Mouse (Mus musculus) intestine, embryonic 14.5 days (tissue): ENCODE measurements around the gene Dmbt1. TPM values are rescaled to one million over a fixed set of nuclear protein-coding genes. Genes with fewer than 3 reads are reported as not detected.
A peak's percentile ranks its signal among the peaks of the same experiment; 100 is the strongest.
"Not testable (repeated sequence)": the region's sequence is repeated elsewhere in the genome, so short reads cannot be mapped to it uniquely, and the experiment has no call there.

Source experiments
- ATAC-seq: fragments of 200-750 bp; cut with Nextera tagmentation; replicated peaks from 2 replicates; pipeline ENCODE4 v1.8.0; 2017; ENCODE audit warnings: low read depth, moderate number of reproducible peaks, moderate TSS enrichment, moderate library complexity; ENCODE audit not compliant: low FRiP score, low TSS enrichment
- DNase-seq: peaks from one replicate; pipeline ENCODE4 v3.0.0-alpha.2; 2018; ENCODE audit warnings: low spot score
- H3K27ac ChIP-seq: fragments of 300-500 bp; sonication (generic); 2 replicates; pipeline ENCODE4 v1.5.1; 2014; ENCODE audit warnings: low read depth, mild to moderate bottlenecking, control low read depth
- H3K27me3 ChIP-seq: fragments of 300-500 bp; sonication (generic); replicated peaks from 2 replicates; pipeline ENCODE4 v1.6.1; 2014; ENCODE audit warnings: low read length, control low read depth; ENCODE audit not compliant: control insufficient read depth, insufficient read depth
- H3K36me3 ChIP-seq: fragments of 300-500 bp; sonication (generic); 2 replicates; pipeline ENCODE4 v1.6.1; 2014; ENCODE audit warnings: low read length, control low read depth; ENCODE audit not compliant: control insufficient read depth, insufficient read depth
- H3K4me1 ChIP-seq: fragments of 300-500 bp; sonication (generic); replicated peaks from 2 replicates; pipeline ENCODE4 v1.6.1; 2014; ENCODE audit warnings: low read length, control low read depth, mixed read lengths; ENCODE audit not compliant: control insufficient read depth, insufficient read depth
- H3K4me2 ChIP-seq: fragments of 300-500 bp; sonication (generic); 2 replicates; pipeline ENCODE4 v1.6.1; 2014; ENCODE audit warnings: low read length
- H3K4me3 ChIP-seq: fragments of 300-500 bp; sonication (generic); 2 replicates; pipeline ENCODE4 v1.5.1; 2014; ENCODE audit warnings: low read depth, low read length, control low read depth, mixed read lengths
- H3K9ac ChIP-seq: fragments of 300-500 bp; sonication (generic); 2 replicates; pipeline ENCODE4 v1.6.1; 2014; ENCODE audit warnings: mild to moderate bottlenecking, low read length
- H3K9me3 ChIP-seq: fragments of 300-500 bp; sonication (generic); 2 replicates; pipeline ENCODE4 v1.6.1; 2016; ENCODE audit warnings: low read length, control low read depth; ENCODE audit not compliant: control insufficient read depth
- WGBS: fragments of 180-500 bp; shearing (Covaris S2); extraction: QIAGEN DNeasy Blood & Tissue Kit; methylation state at CpG from one replicate; pipeline ENCODE4 v1.1.7; 2014; 5-methylcytosine and 5-hydroxymethylcytosine counted together
- polyA plus RNA-seq: library from polyadenylated mRNA; unstranded; fragments of >200 nt; fragmentation: Nextera tagmentation; extraction: Ambion mirVana; gene quantifications from 2 replicates; pipeline ENCODE4 v1.2.1, GENCODE M21; 2014

The Dmbt1 gene
- polyA plus RNA-seq, 1 experiment from 2014 or later: 78.2 TPM

GRCm38 (mm10) chr7:131062541-131062940 is 30.7 kb downstream of the Dmbt1 start:
- Histone ChIP-seq H3K4me1 (no peaks in the 10 kb centered on the region), H3K27me3 (no peaks in the 10 kb centered on the region), H3K9me3 (no peaks in the 10 kb centered on the region), H3K9ac (no peak overlapping the region), H3K36me3 (no peaks in the 10 kb centered on the region), H3K27ac (no peak overlapping the region), H3K4me3 (no peak overlapping the region), H3K4me2 (no peak overlapping the region)
- 82% methylated on average over 2 of the region's 2 CpGs for WGBS
- DNase-seq: no peak
- no peak for ATAC-seq

GRCm38 (mm10) chr7:131068191-131068590 is 36.3 kb downstream of the Dmbt1 start:
- 3% methylated on average over 1 of the region's 1 CpGs for WGBS
- H3K36me3 ChIP-seq, H3K27ac ChIP-seq, H3K4me1 ChIP-seq, H3K4me2 ChIP-seq, H3K9me3 ChIP-seq, ATAC-seq, H3K27me3 ChIP-seq, DNase-seq, H3K9ac ChIP-seq, H3K4me3 ChIP-seq: not testable (repeated sequence)

- H3K27ac ChIP-seq, H3K27me3 ChIP-seq, H3K9me3 ChIP-seq, H3K9ac ChIP-seq, DNase-seq, H3K4me2 ChIP-seq, H3K4me3 ChIP-seq, H3K4me1 ChIP-seq, H3K36me3 ChIP-seq, ATAC-seq: not testable (repeated sequence)
- 77% methylated on average over 3 of the region's 3 CpGs for WGBS
These were observed 41.6 kb downstream of the Dmbt1 start for GRCm38 (mm10) chr7:131073476-131073875.

DNA sequence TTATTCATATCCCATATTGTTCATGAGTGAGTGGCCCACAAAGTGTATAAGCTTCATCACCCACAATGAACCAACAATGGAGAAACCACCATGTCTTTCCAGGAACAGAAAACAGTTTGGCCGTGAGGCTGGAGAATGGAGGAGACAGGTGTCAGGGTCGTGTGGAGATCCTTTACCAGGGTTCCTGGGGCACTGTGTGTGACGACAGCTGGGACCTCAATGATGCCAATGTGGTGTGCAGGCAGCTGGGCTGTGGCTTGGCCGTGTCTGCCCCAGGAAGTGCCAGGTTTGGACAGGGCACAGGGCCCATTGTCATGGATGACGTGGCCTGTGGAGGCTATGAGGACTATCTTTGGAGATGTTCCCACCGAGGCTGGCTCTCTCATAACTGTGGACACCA is 42.2 kb downstream of the Dmbt1 start:
- H3K4me3 ChIP-seq, ATAC-seq, H3K4me1 ChIP-seq, H3K4me2 ChIP-seq, DNase-seq, H3K36me3 ChIP-seq, H3K9ac ChIP-seq, H3K27me3 ChIP-seq, H3K27ac ChIP-seq, H3K9me3 ChIP-seq: not testable (repeated sequence)
- 85% methylated on average over 6 of the region's 6 CpGs for WGBS

DNA sequence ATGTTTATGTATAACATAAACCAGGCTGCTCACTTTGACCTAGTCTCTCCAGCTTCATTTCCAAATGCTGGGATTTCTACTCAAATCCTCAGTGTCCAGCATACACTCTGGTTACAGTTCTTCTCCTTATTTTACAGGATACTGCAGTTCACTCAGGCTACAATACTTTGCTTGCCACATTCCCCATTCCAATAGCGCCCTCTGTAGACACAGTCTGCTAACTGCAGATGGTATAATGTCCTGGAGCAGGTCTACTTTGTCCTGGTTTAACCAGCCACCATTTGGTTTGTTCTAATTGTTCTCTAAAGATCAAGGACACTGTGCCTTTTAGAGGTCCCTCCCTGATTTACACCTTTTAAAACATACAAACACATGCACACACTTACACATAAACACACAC is 44.1 kb downstream of the Dmbt1 start:
- Histone ChIP-seq H3K27ac (no peak overlapping the region), H3K27me3 (no peaks in the 10 kb centered on the region), H3K9ac (no peak overlapping the region), H3K36me3 (no peaks in the 10 kb centered on the region), H3K4me1 (no peaks in the 10 kb centered on the region), H3K4me3 (no peak overlapping the region), H3K9me3 (no peaks in the 10 kb centered on the region), H3K4me2 (no peak overlapping the region)
- WGBS: 0% methylated on average over 1 of the region's 1 CpGs
- ATAC-seq: no peak
- DNase-seq: peak; percentile 63

DNA sequence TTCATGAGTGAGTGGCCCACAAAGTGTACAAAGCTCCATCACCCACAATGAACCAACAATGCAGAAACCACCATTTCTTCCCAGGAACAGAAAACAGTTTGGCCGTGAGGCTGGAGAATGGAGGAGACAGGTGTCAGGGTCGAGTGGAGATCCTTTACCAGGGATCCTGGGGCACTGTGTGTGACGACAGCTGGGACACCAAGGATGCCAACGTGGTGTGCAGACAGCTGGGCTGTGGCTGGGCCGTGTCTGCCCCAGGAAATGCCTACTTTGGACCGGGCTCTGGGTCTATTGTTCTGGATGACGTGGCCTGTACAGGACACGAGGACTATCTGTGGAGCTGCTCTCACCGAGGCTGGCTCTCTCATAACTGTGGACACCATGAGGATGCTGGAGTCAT is 50.5 kb downstream of the Dmbt1 start:
- H3K27ac ChIP-seq, H3K4me1 ChIP-seq, ATAC-seq, H3K4me3 ChIP-seq, H3K9ac ChIP-seq, H3K36me3 ChIP-seq, DNase-seq, H3K9me3 ChIP-seq, H3K27me3 ChIP-seq, H3K4me2 ChIP-seq: not testable (repeated sequence)
- WGBS: 84% methylated on average over 9 of the region's 9 CpGs

DNA sequence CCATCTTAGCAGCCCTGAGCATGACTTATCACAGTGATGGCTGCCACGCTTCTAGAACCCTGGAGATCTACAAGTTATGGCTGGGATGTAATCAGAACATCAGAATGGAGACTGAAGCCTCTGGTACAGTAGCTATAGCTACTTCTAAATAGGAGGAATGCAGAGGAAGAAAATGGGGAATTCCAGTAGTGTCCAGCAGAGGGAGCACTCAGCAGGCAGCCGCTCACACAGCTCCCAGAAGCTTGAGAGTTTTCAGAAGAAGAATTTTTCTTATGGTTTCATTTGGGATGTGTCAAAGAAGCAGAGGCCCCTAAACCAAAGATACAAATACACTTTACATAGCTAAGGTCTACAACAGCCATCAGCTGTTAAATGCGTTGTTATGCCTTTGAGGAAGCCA is 80.6 kb downstream of the Dmbt1 start:
- H3K9me3 ChIP-seq: no peaks in the 10 kb centered on the region
- no peak overlapping the region for H3K9ac ChIP-seq
- no peaks in the 10 kb centered on the region for H3K36me3 ChIP-seq
- no peak overlapping the region for H3K4me3 ChIP-seq
- H3K27me3 ChIP-seq: no peaks in the 10 kb centered on the region
- peak; percentile 79 for DNase-seq
- no peak for ATAC-seq
- H3K4me1 ChIP-seq: no peaks in the 10 kb centered on the region
- no peak overlapping the region for H3K4me2 ChIP-seq
- 24% methylated on average over 3 of the region's 3 CpGs for WGBS
- H3K27ac ChIP-seq: no peak overlapping the region

DNA sequence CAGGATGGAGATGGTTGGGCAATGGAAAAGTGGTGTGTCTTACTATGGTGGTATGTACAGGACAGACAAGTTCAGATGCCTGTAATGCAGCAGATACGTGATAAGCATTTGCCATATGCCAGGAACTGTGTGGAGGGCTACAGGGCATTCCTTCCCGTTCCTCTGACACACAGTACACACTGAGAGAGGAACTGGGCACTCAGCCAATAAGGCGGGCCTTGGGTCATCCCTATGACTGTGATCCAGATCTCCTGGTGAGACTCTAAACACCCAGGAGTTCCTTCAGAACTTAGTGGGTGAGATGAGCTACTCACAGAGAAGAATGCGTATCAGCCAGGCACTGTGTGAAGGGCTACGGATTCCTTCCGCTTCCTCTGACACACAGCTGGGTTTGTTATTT is 81.8 kb downstream of the Dmbt1 start:
- no peak overlapping the region for H3K4me2 ChIP-seq
- H3K4me3 ChIP-seq: no peak overlapping the region
- WGBS: 38% methylated on average over 6 of the region's 6 CpGs
- ATAC-seq (no peak), DNase-seq (peak; percentile 52)
- H3K27me3 ChIP-seq: no peaks in the 10 kb centered on the region
- no peak overlapping the region for H3K27ac ChIP-seq
- H3K9me3 ChIP-seq: no peaks in the 10 kb centered on the region
- no peaks in the 10 kb centered on the region for H3K36me3 ChIP-seq
- H3K4me1 ChIP-seq: no peaks in the 10 kb centered on the region
- no peak overlapping the region for H3K9ac ChIP-seq

DNA sequence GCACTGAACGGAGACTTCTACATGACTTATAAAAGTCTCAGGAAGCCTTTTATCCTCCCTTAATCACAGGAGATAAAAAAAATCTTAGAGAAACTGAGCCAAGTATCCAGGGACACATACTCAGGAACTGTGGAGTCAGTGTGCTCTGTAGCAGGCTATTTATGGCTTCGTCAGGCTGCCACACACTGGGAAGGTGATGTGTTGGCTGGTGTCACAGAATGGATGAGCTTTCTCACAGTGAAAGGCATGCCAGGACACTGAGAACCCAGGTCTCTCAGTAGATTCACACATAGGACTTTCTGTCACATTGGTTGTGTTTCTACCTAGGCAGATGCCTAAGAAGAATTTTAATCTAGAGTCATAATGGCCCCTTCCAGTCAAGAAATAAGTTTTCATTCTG is 82.6 kb downstream of the Dmbt1 start:
- no peaks in the 10 kb centered on the region for H3K27me3 ChIP-seq
- H3K4me3 ChIP-seq: no peak overlapping the region
- no peaks in the 10 kb centered on the region for H3K4me1 ChIP-seq
- ATAC-seq: no peak
- DNase-seq: no peak
- H3K9me3 ChIP-seq: no peaks in the 10 kb centered on the region
- H3K36me3 ChIP-seq: no peaks in the 10 kb centered on the region
- H3K4me2 ChIP-seq: no peak overlapping the region
- H3K9ac ChIP-seq: no peak overlapping the region
- H3K27ac ChIP-seq: no peak overlapping the region
- WGBS: 64% methylated on average over 2 of the region's 2 CpGs
